Mouse (Mus musculus): ENCODE results near the gene Agfg1.

DNA sequence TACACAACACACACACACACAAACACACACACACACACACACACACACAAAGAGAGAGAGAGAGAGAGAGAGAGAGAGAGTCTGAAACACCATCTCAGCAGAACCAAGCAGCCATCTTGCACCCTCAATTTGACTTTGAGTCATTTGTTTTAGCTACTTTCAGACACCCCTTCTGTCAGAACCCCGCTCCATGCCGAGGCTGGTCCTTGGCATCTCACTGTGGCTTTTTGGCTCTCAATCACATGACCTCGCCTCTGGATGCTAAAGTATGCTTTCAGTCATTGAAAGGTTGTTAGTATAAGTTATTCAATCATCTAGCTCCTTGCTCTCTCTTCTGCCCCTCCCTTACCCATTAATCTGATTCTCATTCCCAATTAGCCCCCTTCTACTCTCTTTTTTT is 17.4 kb upstream of the Agfg1 start:
- no peak for TF ChIP-seq GATA1 (IDR thresholded peaks at IDR 0.05; ENCODE audit: low read length)
- no peak for TF ChIP-seq TAL1 (IDR thresholded peaks at IDR 0.05; ENCODE audit: low read length)
